Mouse (Mus musculus) testis, adult 10 weeks (tissue): Measurements from ENCODE around the gene Senp8. TPM values are rescaled to one million over a fixed set of nuclear protein-coding genes. Genes with fewer than 3 reads are reported as not detected.

Source experiments
- polyA plus RNA-seq: library from polyadenylated mRNA; stranded (reverse); fragments of 350-450 nt; fragmentation: Illumina TruSeq; extraction: RNeasy Lipid Tissue Mini Kit (QIAGEN cat#74804); gene quantifications from one replicate; pipeline ENCODE4 v1.2.3, GENCODE M21; 2014; ENCODE audit warnings: low read depth, low replicate concordance

The Senp8 gene
- 16.2 TPM for polyA plus RNA-seq

DNA sequence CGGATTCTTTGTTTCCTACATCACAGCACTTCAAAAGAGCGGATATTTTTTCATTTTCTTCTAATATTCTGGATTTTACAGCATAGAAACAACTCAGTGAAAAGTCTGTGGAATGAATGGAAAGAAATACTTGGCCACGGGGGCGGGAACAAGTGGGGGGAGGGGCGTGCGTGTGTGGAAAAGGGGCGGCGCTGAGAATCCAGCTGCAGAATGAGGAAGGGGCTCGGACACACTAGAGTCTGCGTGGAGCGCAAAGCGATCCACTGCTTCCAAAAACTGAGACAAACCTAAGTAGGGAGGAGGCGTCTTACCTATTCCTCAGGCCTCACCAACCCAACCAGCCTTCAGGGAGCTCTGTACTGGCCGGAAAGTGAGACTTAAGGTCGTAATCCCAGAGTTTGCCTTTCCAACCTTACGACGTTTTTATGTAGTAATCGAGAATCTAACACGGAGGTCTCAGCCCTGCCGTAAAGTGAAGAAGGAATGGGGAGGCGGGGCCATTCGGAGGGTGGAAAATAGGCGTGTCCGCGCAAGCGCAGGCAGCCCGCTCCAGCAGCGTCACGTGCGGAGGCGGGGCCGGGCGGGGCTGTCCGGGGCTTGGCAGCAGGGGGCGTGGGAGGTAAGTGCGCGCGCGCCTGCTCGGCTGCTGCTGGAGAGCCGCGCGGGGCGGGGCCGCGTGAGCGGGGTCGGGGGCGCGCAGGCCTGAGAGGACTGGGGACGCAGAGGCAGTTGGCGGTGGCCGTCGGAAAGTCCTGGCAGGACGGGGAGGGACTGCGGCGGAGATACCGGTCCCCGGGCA lies at the start of gene Senp8, which contains the start of gene Myo9a:
Gene Senp8, minus strand, starts transcription at position 444 of the 799 bp plus-strand sequence.
Gene Myo9a, plus strand, starts transcription at position 630 of the 799 bp plus-strand sequence.

Other genes starting within 250 kb of the Senp8 start
- gene Hexa, start 211.2 kb downstream of the Senp8 start, polyA plus RNA-seq, result 37.2 TPM
- gene Tmem202, start 210.9 kb downstream of the Senp8 start, polyA plus RNA-seq, result 71.7 TPM
- gene Celf6, start 172.8 kb downstream of the Senp8 start, polyA plus RNA-seq, result 3.1 TPM
- gene Parp6, start 133.4 kb downstream of the Senp8 start, polyA plus RNA-seq, result 32.6 TPM
- 30.2 TPM for gene Pkm, start 94.3 kb downstream of the Senp8 start, polyA plus RNA-seq
- 4.1 TPM for gene Gramd2, start 70.6 kb downstream of the Senp8 start, polyA plus RNA-seq
- gene Myo9a, start 186 bp upstream of the Senp8 start, polyA plus RNA-seq, result 116 TPM
- gene Nr2e3, start 209.9 kb upstream of the Senp8 start, polyA plus RNA-seq, result not detected